Mouse (Mus musculus) gastrocnemius, adult 2 months (tissue): ENCODE data around the gene Slc29a4. TPM values are rescaled to one million over a fixed set of nuclear protein-coding genes. Genes with fewer than 3 reads are reported as not detected.

Source experiments
- DNase-seq: peaks from one replicate; pipeline ENCODE4 v3.0.0; 2022
- H3K27ac ChIP-seq: fragments of 200-600 bp; 2 replicates; pipeline ENCODE4 v1.8.1; 2022; ENCODE audit warnings: mild to moderate bottlenecking
- H3K4me3 ChIP-seq: fragments of 200-600 bp; 2 replicates; pipeline ENCODE4 v1.8.1; 2022; ENCODE audit warnings: mild to moderate bottlenecking, moderate library complexity
- CTCF ChIP-seq: fragments of 200-600 bp; IDR thresholded peaks from 2 replicates; pipeline ENCODE4 v1.8.1; 2022; ENCODE audit warnings: antibody characterized with exemption, mild to moderate bottlenecking, moderate library complexity
- intact Hi-C: fragments of 180-260 bp; cut with DNase I; formaldehyde crosslinking; loops from one replicate; pipeline ENCODE4 v1.15.1; 2025
- total RNA-seq, 2 experiments: library from RNA; stranded (reverse); gene quantifications; 2 replicates each; pipeline ENCODE4 v1.2.3; 2021

Gene Slc29a4
- total RNA-seq, 2 experiments from 2014 or later, result not detected

DNA sequence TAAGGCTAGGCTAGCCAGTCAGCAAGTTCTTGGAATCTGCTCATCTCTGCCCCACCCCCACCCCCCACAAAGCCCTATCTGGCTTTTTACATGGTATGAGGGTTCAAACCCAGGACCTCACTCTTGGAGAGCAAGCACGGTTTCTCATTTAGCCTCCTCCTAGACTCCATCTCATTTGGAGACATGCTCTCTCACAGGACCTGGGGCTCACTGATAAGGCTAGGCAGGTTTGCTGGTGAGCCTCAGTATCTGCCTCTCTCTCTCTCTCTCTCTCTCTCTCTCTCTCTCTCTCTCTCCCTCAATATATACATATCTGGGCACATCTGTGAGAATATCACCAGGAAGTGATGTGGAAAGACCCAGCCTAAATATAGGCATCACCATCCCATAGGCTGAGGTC, 13.2 kb upstream of the Slc29a4 start:
- intact Hi-C loops, result no loop called here
- no peak for TF ChIP-seq CTCF
- H3K27ac ChIP-seq, result no peak overlapping the region

DNA sequence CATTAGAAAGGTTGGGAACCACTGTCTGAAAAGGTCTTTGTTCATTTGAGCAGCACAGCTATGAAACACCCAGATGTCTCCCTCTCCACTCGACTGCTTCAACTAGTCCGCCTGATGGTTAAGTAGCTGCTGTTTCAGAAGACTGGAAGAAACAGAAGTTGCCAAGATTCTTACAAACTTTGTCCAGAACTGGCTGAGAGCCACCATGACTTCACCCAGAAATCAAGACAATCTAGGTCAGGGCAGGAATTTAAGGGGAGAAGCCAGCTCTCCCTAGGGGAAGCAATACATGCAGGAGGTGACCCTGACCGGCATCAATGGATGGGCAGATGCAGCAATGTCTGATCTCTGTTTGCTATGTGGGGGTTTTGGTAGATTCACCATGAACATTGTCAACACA, 10.4 kb upstream of the Slc29a4 start:
- Histone ChIP-seq H3K4me3 (no peak overlapping the region), H3K27ac (no peak overlapping the region)
- DNase-seq, result peak; percentile 45
- intact Hi-C loops, result no loop called here
- TF ChIP-seq CTCF, result no peak

More for the DNA sequence above, 13.2 kb upstream of the Slc29a4 start:
- DNase-seq, result no peak
- no peak overlapping the region for H3K4me3 ChIP-seq

DNA sequence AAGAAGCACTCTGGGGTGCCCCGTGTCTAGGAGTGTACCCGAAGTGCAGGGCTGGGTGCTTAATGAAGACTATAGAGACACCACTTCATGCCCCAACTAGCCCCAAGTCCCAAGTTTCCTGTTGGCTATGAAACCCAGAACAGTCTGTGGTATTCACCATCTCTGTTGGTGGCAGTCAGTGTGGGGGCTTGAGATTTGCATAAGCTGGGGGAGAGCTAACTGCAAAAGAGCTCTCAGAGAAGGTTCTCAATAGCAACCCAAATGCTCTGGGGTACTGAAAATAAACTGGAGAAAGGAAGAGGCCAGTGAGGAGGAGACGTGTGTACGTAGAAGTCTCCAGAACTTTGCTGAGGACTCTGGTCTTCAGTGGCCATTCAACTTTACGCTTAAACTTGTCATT, 9.8 kb upstream of the Slc29a4 start:
- no peak for DNase-seq
- no peak for TF ChIP-seq CTCF
- Histone ChIP-seq H3K4me3 (no peak overlapping the region), H3K27ac (no peak overlapping the region)
- intact Hi-C loops, result no loop called here

DNA sequence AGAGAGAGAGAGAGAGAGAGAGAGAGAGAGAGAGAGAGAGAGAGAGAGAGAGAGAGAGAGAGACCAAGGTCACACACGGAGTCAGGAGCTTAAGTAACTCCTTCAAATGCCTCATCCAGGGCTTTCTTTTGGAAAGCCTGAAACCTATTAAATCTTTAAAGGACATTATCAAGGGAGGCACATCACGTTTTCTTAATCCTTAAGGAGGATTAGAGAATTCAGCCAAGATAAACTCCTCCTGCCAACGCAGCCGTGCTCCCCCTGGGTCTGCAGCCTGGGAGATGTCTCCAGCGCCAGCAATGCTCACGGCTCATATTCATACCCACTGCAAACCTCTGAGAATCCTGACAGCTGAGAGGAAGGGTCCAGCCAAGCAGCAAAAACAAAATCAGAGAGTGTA, 3.4 kb upstream of the Slc29a4 start:
- H3K27ac ChIP-seq, result no peak overlapping the region
- no peak for DNase-seq
- no peak for TF ChIP-seq CTCF
- intact Hi-C loops, result no loop called here
- H3K4me3 ChIP-seq, result no peak overlapping the region

DNA sequence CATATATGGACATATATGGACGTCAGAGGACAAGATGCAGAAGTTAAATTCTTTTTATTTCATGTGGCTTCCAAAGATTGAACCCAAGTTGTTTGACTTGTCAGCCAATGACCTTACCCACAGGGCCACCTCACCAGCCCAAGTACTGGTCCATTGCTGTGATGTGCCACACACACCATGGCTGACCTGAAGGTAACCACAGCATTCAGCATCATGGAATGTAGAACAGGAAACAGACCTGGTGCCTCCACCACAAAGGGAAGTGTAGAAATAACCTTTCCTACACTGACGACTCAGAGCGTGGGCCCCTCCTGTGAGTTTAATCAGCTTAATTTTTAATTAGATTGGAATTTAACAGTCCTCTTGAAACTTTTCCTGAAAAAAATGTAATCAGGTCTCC, 2.0 kb upstream of the Slc29a4 start:
- DNase-seq, result no peak
- TF ChIP-seq CTCF, result no peak
- intact Hi-C loops, result no loop called here
- no peak overlapping the region for H3K27ac ChIP-seq
- no peak overlapping the region for H3K4me3 ChIP-seq

DNA sequence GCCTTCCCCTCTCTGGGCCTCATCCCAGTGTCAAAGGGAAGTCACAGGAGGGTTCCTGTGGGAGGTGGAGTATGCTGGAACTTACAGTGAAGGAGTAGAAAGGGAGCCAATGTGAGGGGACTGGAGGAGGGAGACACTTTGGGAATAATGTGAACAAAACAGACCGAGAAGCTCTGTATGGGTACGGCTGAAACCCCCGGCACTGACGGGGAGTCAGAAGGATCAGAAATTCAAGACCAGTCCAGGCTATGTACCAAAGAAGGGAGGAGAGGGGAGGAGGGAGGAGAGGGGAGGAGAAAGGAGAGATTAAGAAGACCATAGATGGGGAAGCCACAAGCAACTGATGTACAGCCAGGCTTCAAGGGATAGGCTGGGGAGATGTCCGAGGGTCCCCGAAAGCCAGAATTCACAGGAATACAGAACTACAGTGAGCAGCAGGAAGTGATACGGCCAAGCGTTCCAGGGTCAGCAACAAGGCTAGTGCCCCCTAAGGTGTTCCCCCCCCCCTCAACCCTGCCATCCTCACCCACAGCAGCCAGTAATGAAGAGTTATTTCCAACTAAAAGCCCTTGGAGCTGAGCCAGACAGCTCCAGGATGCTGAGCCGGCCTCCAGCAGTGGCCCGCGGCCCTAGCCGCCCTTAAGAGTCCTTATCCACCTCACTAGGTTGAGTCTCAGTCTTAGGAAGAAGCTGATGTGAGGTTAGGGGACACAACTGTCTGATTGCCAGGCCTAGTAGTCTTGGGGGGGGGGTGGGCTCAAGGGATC, 842 bp downstream of the Slc29a4 start:
- intact Hi-C loops, result no loop called here
- no peak for TF ChIP-seq CTCF
- DNase-seq, result no peak
- H3K27ac ChIP-seq, result no peak overlapping the region
- no peak overlapping the region for H3K4me3 ChIP-seq

DNA sequence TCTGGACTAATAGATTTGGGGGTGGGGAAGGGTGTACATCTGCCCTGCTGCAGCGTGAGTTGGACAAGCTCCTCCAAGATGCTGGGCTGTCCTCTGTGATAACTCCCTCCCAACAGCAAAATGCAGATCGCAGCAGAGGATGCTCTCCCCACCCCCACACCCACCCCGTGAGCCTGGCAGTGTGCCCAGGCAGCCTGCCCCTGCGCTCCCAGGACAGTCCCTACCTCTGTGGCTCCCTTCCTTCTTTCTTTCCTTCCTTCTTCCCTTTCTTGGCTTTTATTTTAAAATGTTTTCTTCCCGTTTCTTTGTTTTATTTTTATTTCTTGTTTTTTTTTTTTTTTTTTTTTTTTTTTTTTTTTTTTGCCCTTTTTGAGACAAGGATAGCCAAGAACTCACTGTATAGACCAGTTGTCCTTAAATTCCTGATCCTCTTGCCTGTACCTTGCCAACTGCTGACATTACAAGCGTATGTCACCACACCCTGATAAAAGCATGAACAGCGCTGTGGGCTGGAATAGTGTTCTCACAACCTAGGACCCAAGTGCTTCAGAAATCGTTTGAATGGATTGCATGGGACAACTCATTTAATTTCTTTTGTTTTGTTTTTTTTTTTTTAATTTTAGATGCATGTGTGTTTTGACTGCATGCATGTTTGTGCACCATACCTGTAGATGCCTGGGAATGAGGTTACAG, 1.6 kb downstream of the Slc29a4 start:
- DNase-seq, result no peak
- H3K4me3 ChIP-seq, result no peak overlapping the region
- intact Hi-C loops, result no loop called here

DNA sequence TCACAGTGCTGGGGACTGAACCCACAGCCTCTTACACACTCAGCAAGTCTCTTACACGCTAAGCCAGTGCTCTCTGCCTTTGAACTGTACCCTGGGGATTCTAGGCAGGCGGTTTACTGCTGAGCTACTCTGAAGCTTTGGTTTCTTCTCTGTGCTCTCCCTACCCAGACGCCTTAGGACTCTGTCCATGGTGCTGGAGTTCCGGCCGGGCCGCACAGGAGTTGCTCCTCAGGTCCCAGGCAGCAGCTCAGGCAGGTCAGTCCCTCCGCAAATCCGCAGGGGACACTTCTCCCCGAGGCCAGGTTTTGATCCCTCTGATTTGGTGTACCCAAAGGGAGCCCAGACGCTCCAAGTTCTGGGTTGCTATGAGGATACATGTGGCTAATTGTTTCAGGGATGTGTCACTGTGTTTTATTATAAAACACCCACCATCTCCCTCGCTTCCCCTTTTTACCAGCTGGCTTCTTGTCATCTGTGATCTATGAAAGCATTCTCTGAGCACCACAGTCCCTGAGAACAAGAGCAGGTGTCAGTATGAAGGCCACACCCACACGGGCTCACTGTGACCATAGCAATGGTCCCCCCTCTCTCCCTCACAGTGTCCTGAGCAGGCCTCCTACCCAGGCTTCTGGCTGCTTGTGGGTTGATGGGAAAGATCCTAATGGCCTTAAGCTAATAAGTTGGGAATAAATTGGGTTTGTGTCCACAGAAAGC, 2.5 kb downstream of the Slc29a4 start:
- no peak for TF ChIP-seq CTCF
- peak; percentile 49 for DNase-seq

More for the DNA sequence above, 1.6 kb downstream of the Slc29a4 start:
- no peak for TF ChIP-seq CTCF
- no peak overlapping the region for H3K27ac ChIP-seq

DNA sequence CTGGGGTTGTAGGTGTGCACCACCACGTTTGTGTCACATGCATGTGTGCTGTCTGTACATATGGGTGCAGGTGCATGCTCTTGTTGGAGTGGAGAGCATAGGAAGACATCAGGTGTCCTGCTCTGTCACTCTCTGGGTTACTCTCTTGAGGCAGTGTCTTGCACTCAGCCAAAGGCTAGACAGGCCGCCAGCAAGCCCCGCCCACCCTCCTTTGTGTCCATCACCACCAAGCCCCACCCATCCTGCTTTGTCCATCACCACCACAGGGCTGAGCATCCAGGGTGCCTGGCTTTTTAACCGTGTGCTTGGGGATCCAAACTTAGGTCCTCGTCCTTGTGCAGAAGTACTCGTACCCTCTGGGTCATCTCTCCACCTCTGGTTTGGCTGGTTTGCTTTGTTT, 3.9 kb downstream of the Slc29a4 start:
- Histone ChIP-seq H3K27ac (no peak overlapping the region), H3K4me3 (no peak overlapping the region)
- DNase-seq, result no peak
- no peak for TF ChIP-seq CTCF
- intact Hi-C loops, result no loop called here

More for the DNA sequence above, 2.5 kb downstream of the Slc29a4 start:
- H3K4me3 ChIP-seq, result no peak overlapping the region
- no peak overlapping the region for H3K27ac ChIP-seq
- intact Hi-C loops, result no loop called here

DNA sequence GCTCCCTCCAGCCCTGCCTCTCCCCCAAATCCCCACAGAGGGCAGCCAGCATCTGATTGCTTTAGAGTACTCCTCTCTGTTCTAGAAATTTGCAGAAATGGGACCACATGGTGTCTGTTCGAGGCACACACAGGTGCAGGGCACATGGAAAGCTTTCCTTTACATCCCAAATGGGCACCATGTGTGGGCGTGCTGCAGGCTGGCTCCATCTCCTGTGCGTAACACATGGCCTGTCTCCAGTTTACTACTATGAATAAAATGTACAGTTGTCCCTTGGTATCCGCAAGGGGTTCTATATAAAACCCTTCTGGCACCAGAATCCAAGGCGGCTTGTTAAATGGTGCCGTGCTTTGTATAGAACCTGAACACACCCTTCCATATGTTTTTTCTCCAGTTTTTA, 4.6 kb downstream of the Slc29a4 start:
- Histone ChIP-seq H3K4me3 (no peak overlapping the region), H3K27ac (no peak overlapping the region)
- no peak for DNase-seq
- intact Hi-C loops, result no loop called here
- no peak for TF ChIP-seq CTCF

DNA sequence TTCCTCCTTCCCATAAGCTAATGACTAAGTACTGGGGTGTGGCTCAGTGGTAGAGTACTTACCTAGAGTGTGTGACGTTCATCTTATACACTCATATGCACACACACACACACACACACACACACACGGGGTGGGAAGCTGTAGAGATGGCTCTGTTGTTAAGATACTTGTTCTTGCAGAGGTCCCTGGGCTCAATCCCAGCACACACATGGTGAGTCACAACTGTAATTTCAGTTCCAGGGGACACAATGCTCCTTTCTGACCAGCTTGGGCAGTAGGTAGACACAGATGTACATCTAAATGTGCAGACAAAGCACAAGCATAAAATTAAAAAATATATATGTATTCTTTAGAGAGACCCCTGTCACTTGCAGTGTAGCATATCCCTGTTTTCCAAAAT, 5.4 kb downstream of the Slc29a4 start:
- no peak overlapping the region for H3K4me3 ChIP-seq
- intact Hi-C loops, result no loop called here
- H3K27ac ChIP-seq, result no peak overlapping the region
- no peak for TF ChIP-seq CTCF
- no peak for DNase-seq

DNA sequence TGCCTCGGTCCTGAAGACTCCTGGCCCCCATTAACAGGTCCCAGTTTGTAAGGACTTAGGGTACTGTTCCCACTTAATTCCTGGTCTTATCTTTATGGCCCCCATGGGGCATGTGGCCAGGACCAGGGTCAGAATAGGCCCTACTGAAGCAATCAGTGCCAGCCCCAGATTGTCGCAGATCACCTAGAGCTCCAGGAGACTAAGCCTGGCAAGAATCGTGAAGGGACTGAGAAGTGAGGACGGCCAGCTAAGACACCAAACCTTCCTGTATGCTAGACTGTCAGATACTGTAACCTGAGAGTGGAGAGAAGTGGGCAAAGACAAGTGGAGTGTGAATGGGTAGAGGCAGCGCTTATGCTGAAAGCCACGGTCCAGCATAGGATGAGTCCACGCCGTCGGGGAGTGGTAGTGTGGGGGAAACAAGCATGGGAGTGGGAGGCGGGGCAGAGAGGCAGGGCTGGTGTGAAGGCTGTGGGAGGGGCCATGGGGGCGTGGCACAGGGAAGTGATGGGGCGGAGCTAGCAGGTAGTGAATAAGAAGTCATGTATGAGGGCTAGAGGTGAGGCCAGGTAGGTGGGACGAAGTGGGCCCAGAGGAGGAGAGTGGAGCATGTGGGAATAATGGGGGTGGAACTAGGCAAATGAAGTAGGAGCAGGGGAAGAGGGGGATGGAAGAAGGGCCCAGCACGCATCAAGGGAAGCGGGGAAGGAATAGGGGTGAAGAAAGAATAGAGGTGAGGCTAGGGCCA, 8.7 kb downstream of the Slc29a4 start:
- no peak for DNase-seq
- intact Hi-C loops, result no loop called here
- Histone ChIP-seq H3K4me3 (peak overlapping the region; percentile 70; the same call in 1 of the 2 replicates), H3K27ac (no peak overlapping the region)
- no peak for TF ChIP-seq CTCF
